Mouse (Mus musculus): ENCODE measurements around the gene Ptpra. TPM values are rescaled to one million over a fixed set of nuclear protein-coding genes. Genes with fewer than 3 reads are reported as not detected.
A peak's percentile ranks its signal among the peaks of the same experiment; 100 is the strongest.

The Ptpra gene
- polyA plus RNA-seq, 1 experiment from 2014 or later: 96.8 TPM

GRCm38 (mm10) chr2:130414094-130414856 lies 35.8 kb upstream of the Ptpra start:
- no peaks in the 10 kb centered on the region; the same call in 1 of the 2 replicates for H3K4me1 ChIP-seq (ENCODE audit: control insufficient read depth, insufficient read depth, low read length)
- WGBS: 73% methylated on average over 6 of the region's 6 CpGs
- no peak overlapping the region for H3K27ac ChIP-seq (replicated peaks; ENCODE audit: low read depth, low read length)
- no peaks in the 10 kb centered on the region for H3K36me3 ChIP-seq (replicated peaks; ENCODE audit: control insufficient read depth, insufficient read depth, low read depth, low read length)
- H3K4me3 ChIP-seq (ENCODE audit: low read depth, low read length): no peak overlapping the region
- ATAC-seq (replicated peaks; ENCODE audit: insufficient number of reproducible peaks, low FRiP score, low TSS enrichment, low read depth) (no peak), DNase-seq (ENCODE audit: low spot score) (peak; percentile 9)
- no peaks in the 10 kb centered on the region for H3K27me3 ChIP-seq (ENCODE audit: control insufficient read depth, insufficient read depth, low read length)
- H3K9me3 ChIP-seq (replicated peaks; ENCODE audit: control insufficient read depth, low read length): no peaks in the 10 kb centered on the region
- H3K9ac ChIP-seq (replicated peaks; ENCODE audit: low read length): no peak overlapping the region
- no peak overlapping the region for H3K4me2 ChIP-seq (ENCODE audit: low read depth, low read length)

GRCm38 (mm10) chr2:130421781-130422620 lies 28.1 kb upstream of the Ptpra start:
- no peak overlapping the region for H3K4me2 ChIP-seq (ENCODE audit: low read depth, low read length)
- no peak for DNase-seq (ENCODE audit: low spot score)

GRCm38 (mm10) chr2:130423397-130424125 lies 26.5 kb upstream of the Ptpra start:
- Histone ChIP-seq H3K4me1 (ENCODE audit: control insufficient read depth, insufficient read depth, low read length) (no peaks in the 10 kb centered on the region), H3K27me3 (ENCODE audit: control insufficient read depth, insufficient read depth, low read length) (no peaks in the 10 kb centered on the region), H3K4me3 (ENCODE audit: low read depth, low read length) (peak overlapping the region; percentile 74), H3K36me3 (replicated peaks; ENCODE audit: control insufficient read depth, insufficient read depth, low read depth, low read length) (0 out of 2 replicates have a peak, but pooled peaks cover 2% of the 10 kb centered on the region), H3K9me3 (replicated peaks; ENCODE audit: control insufficient read depth, low read length) (no peaks in the 10 kb centered on the region), H3K4me2 (ENCODE audit: low read depth, low read length) (peak overlapping the region; percentile 88), H3K27ac (replicated peaks; ENCODE audit: low read depth, low read length) (peak overlapping the region; percentile 77), H3K9ac (replicated peaks; ENCODE audit: low read length) (peak overlapping the region; percentile 75)
- DNase-seq (ENCODE audit: low spot score) (peak; percentile 81), ATAC-seq (replicated peaks; ENCODE audit: insufficient number of reproducible peaks, low FRiP score, low TSS enrichment, low read depth) (peak; percentile 63)
- 18% methylated on average over 49 of the region's 49 CpGs for WGBS

More at GRCm38 (mm10) chr2:130421781-130422620, 28.1 kb upstream of the Ptpra start:
- no peak overlapping the region for H3K9ac ChIP-seq (replicated peaks; ENCODE audit: low read length)
- ATAC-seq (replicated peaks; ENCODE audit: insufficient number of reproducible peaks, low FRiP score, low TSS enrichment, low read depth): no peak
- no peaks in the 10 kb centered on the region for H3K4me1 ChIP-seq (ENCODE audit: control insufficient read depth, insufficient read depth, low read length)
- no peak overlapping the region for H3K4me3 ChIP-seq (ENCODE audit: low read depth, low read length)
- 0 out of 2 replicates have a peak, but pooled peaks cover 2% of the 10 kb centered on the region for H3K36me3 ChIP-seq (replicated peaks; ENCODE audit: control insufficient read depth, insufficient read depth, low read depth, low read length)
- WGBS: 97% methylated on average over 26 of the region's 26 CpGs
- no peaks in the 10 kb centered on the region for H3K27me3 ChIP-seq (ENCODE audit: control insufficient read depth, insufficient read depth, low read length)
- H3K27ac ChIP-seq (replicated peaks; ENCODE audit: low read depth, low read length): no peak overlapping the region
- no peaks in the 10 kb centered on the region for H3K9me3 ChIP-seq (replicated peaks; ENCODE audit: control insufficient read depth, low read length)

GRCm38 (mm10) chr2:130424126-130424853 lies 25.8 kb upstream of the Ptpra start, which contains the start of the genes Vps16 and Pced1a:
Gene Vps16, plus strand, starts transcription at chr2:130424339.
Gene Pced1a, minus strand, starts transcription at chr2:130424701.
- peak; percentile 96 for DNase-seq (ENCODE audit: low spot score)

GRCm38 (mm10) chr2:130425112-130425511 lies 25.0 kb upstream of the Ptpra start:
- DNase-seq (ENCODE audit: low spot score) (no peak), ATAC-seq (replicated peaks; ENCODE audit: insufficient number of reproducible peaks, low FRiP score, low TSS enrichment, low read depth) (no peak)
- Histone ChIP-seq H3K4me3 (ENCODE audit: low read depth, low read length) (peak overlapping the region; percentile 74), H3K4me2 (ENCODE audit: low read depth, low read length) (peak overlapping the region; percentile 88), H3K9me3 (replicated peaks; ENCODE audit: control insufficient read depth, low read length) (no peaks in the 10 kb centered on the region), H3K9ac (replicated peaks; ENCODE audit: low read length) (peak overlapping the region; percentile 75), H3K36me3 (replicated peaks; ENCODE audit: control insufficient read depth, insufficient read depth, low read depth, low read length) (no peaks in the 10 kb centered on the region), H3K4me1 (ENCODE audit: control insufficient read depth, insufficient read depth, low read length) (no peaks in the 10 kb centered on the region), H3K27me3 (ENCODE audit: control insufficient read depth, insufficient read depth, low read length) (no peaks in the 10 kb centered on the region), H3K27ac (replicated peaks; ENCODE audit: low read depth, low read length) (no peak overlapping the region)
- 58% methylated on average over 5 of the region's 5 CpGs for WGBS

More at GRCm38 (mm10) chr2:130424126-130424853, 25.8 kb upstream of the Ptpra start, which contains the start of the genes Vps16 and Pced1a:
- peak; percentile 93 for ATAC-seq (replicated peaks; ENCODE audit: insufficient number of reproducible peaks, low FRiP score, low TSS enrichment, low read depth)
- Histone ChIP-seq H3K9ac (replicated peaks; ENCODE audit: low read length) (peak within 1 kb of the TSS; percentile 75), H3K36me3 (replicated peaks; ENCODE audit: control insufficient read depth, insufficient read depth, low read depth, low read length) (0 out of 2 replicates have a peak, but pooled peaks cover 2% of the 10 kb centered on the region), H3K9me3 (replicated peaks; ENCODE audit: control insufficient read depth, low read length) (no peaks in the 10 kb centered on the region), H3K4me3 (ENCODE audit: low read depth, low read length) (peak within 1 kb of the TSS; percentile 74), H3K27ac (replicated peaks; ENCODE audit: low read depth, low read length) (peak within 1 kb of the TSS; percentile 77), H3K4me1 (ENCODE audit: control insufficient read depth, insufficient read depth, low read length) (no peaks in the 10 kb centered on the region), H3K27me3 (ENCODE audit: control insufficient read depth, insufficient read depth, low read length) (no peaks in the 10 kb centered on the region), H3K4me2 (ENCODE audit: low read depth, low read length) (peak within 1 kb of the TSS; percentile 88)
- under 1% methylated on average over 58 of the region's 58 CpGs for WGBS

- Histone ChIP-seq H3K27ac (replicated peaks; ENCODE audit: low read depth, low read length) (no peak overlapping the region), H3K9ac (replicated peaks; ENCODE audit: low read length) (no peak overlapping the region), H3K36me3 (replicated peaks; ENCODE audit: control insufficient read depth, insufficient read depth, low read depth, low read length) (no peaks in the 10 kb centered on the region; the same call in 1 of the 2 replicates), H3K27me3 (ENCODE audit: control insufficient read depth, insufficient read depth, low read length) (no peaks in the 10 kb centered on the region), H3K9me3 (replicated peaks; ENCODE audit: control insufficient read depth, low read length) (no peaks in the 10 kb centered on the region), H3K4me3 (ENCODE audit: low read depth, low read length) (no peak overlapping the region), H3K4me2 (ENCODE audit: low read depth, low read length) (no peak overlapping the region), H3K4me1 (ENCODE audit: control insufficient read depth, insufficient read depth, low read length) (no peaks in the 10 kb centered on the region)
- ATAC-seq (replicated peaks; ENCODE audit: insufficient number of reproducible peaks, low FRiP score, low TSS enrichment, low read depth): no peak
- 66% methylated on average over 2 of the region's 2 CpGs for WGBS
- DNase-seq (ENCODE audit: low spot score): no peak
These were observed 20.2 kb upstream of the Ptpra start for GRCm38 (mm10) chr2:130429851-130430250.

GRCm38 (mm10) chr2:130430484-130430883 lies 19.6 kb upstream of the Ptpra start:
- ATAC-seq (replicated peaks; ENCODE audit: insufficient number of reproducible peaks, low FRiP score, low TSS enrichment, low read depth): no peak
- no peaks in the 10 kb centered on the region for H3K27me3 ChIP-seq (ENCODE audit: control insufficient read depth, insufficient read depth, low read length)
- no peaks in the 10 kb centered on the region for H3K9me3 ChIP-seq (replicated peaks; ENCODE audit: control insufficient read depth, low read length)
- 84% methylated on average over 3 of the region's 3 CpGs for WGBS
- no peaks in the 10 kb centered on the region for H3K4me1 ChIP-seq (ENCODE audit: control insufficient read depth, insufficient read depth, low read length)
- H3K4me3 ChIP-seq (ENCODE audit: low read depth, low read length): no peak overlapping the region
- no peak overlapping the region for H3K4me2 ChIP-seq (ENCODE audit: low read depth, low read length)
- no peak overlapping the region for H3K27ac ChIP-seq (replicated peaks; ENCODE audit: low read depth, low read length)
- no peak for DNase-seq (ENCODE audit: low spot score)
- no peaks in the 10 kb centered on the region; the same call in 1 of the 2 replicates for H3K36me3 ChIP-seq (replicated peaks; ENCODE audit: control insufficient read depth, insufficient read depth, low read depth, low read length)
- H3K9ac ChIP-seq (replicated peaks; ENCODE audit: low read length): no peak overlapping the region

Data from embryonic facial prominence, embryonic 11.5 days (tissue).